Mouse (Mus musculus): Measurements from ENCODE around the gene Pcsk1. TPM values are rescaled to one million over a fixed set of nuclear protein-coding genes. Genes with fewer than 3 reads are reported as not detected.

Pcsk1 gene
- total RNA-seq (2021), result under 1 TPM; 0.43 to 0.62 TPM

- no peak for DNase-seq
- intact Hi-C loops (cut with DNase I), result no loop called here
Observed at GRCm38 (mm10) chr13:75089721-75090410, at the start of gene Pcsk1. Gene Pcsk1, plus strand, starts transcription at chr13:75089826.

GRCm38 (mm10) chr13:75058818-75059217, 30.8 kb upstream of the Pcsk1 start:
- intact Hi-C loops (cut with DNase I), result no loop called here
- no peak for DNase-seq

GRCm38 (mm10) chr13:75063947-75064346, 25.7 kb upstream of the Pcsk1 start:
- intact Hi-C loops (cut with DNase I), result no loop called here
- DNase-seq, result no peak

- peak; percentile 17 to 33 for DNase-seq
- intact Hi-C loops (cut with DNase I), result no loop called here
Observed at GRCm38 (mm10) chr13:75088597-75088996, 1.0 kb upstream of the Pcsk1 start.

- DNase-seq, result peak; percentile 2 to 9
- intact Hi-C loops (cut with DNase I), result no loop called here
Observed at GRCm38 (mm10) chr13:75090411-75090779, 769 bp downstream of the Pcsk1 start.

- no peak for DNase-seq
- intact Hi-C loops (cut with DNase I), result no loop called here
Observed at GRCm38 (mm10) chr13:75091071-75091470, 1.4 kb downstream of the Pcsk1 start.

- DNase-seq, result no peak
- intact Hi-C loops (cut with DNase I), result no loop called here
Observed at GRCm38 (mm10) chr13:75095487-75095886, 5.9 kb downstream of the Pcsk1 start.

GRCm38 (mm10) chr13:75113114-75113513, 23.5 kb downstream of the Pcsk1 start:
- intact Hi-C loops (cut with DNase I), result no loop called here
- DNase-seq, result no peak

- no peak for DNase-seq
- intact Hi-C loops (cut with DNase I), result no loop called here
Observed at GRCm38 (mm10) chr13:75114007-75114424, 24.4 kb downstream of the Pcsk1 start.

- no peak for DNase-seq
- intact Hi-C loops (cut with DNase I), result no loop called here
Observed at GRCm38 (mm10) chr13:75114838-75115237, 25.2 kb downstream of the Pcsk1 start.

- intact Hi-C loops (cut with DNase I), result no loop called here
Observed at GRCm38 (mm10) chr13:75135833-75136232, 46.2 kb downstream of the Pcsk1 start.

GRCm38 (mm10) chr13:75160661-75161060, 71.0 kb downstream of the Pcsk1 start:
- no peak for DNase-seq
- intact Hi-C loops (cut with DNase I), result no loop called here

More at GRCm38 (mm10) chr13:75135833-75136232, 46.2 kb downstream of the Pcsk1 start:
- no peak for DNase-seq

- intact Hi-C loops (cut with DNase I), result no loop called here
- no peak for DNase-seq
Observed at GRCm38 (mm10) chr13:75163408-75163807, 73.8 kb downstream of the Pcsk1 start.
